Mouse (Mus musculus): ENCODE measurements at regions not wholly inside any gene's neighbourhood (a gene's known extent, or its start where the extent isn't known, plus 50 kb on each side); places are given as distances from the start of the nearest gene placed in this dataset.
A peak's percentile ranks its signal among the peaks of the same experiment; 100 is the strongest.

DNA sequence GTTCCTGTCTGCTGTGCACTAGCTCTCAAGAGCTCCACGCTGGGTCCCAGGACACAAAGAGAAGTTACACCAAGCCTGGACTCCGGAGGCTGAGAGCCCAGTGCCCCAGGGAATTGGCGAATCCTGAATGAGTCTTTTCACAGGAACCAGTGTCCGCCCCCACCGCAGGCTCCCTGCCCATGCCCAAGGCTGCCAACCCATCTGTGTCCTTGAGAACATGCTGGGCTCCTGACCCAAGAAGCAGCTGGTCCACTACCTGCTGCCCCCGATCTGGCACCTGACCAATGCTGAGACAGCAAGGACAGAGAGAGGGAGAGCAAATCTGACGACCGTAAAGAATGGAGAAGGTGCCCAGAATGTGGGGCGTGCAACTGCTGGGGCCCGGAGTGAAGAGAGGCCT, 85.2 kb upstream of the Cplx2 start:
- DNase-seq (ENCODE audit: low spot score in 2 of 2), result peak in 1 of 2 experiments; percentile 29

DNA sequence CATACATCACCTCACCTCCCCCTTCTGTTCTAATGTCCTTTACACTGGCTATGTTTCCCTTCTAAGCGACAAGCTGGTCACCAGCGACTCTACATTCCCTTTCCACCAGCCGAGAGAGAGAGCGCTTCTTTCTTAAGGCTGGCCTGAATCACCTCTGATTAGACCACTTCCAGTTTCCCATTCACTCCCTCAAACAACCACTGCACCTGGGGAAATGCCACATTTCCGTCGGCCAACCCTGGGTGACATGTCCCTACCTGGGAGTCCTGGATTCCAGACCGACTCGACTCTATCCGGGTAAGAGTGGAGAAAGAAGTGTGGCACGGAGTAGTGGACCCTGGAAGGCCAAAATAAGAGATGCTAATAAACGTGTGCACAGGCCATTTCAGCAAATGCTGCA, 84.5 kb upstream of the Cplx2 start:
- no peak for DNase-seq (ENCODE audit: low spot score in 2 of 2)

DNA sequence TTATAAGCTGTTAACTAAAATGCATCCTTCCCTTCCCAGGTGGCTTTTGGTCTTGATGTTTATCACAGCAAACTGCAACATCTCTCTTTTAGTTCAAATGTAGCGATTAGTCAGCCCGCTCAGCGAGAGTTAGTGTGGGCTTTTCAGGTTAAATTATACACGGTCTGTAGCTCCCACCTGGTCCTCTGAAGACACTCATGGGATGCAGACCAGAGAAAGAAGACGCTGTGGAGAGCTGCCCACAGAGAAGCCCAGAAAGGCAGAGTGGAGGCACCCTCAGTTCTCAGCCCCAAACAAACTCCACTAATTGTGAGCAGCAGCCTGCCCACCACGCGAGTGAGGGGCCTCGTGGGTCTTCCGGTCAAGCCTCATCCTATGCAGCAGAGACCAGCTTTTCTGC, 81.1 kb upstream of the Cplx2 start:
- no peak for DNase-seq (ENCODE audit: low spot score in 2 of 2)

DNA sequence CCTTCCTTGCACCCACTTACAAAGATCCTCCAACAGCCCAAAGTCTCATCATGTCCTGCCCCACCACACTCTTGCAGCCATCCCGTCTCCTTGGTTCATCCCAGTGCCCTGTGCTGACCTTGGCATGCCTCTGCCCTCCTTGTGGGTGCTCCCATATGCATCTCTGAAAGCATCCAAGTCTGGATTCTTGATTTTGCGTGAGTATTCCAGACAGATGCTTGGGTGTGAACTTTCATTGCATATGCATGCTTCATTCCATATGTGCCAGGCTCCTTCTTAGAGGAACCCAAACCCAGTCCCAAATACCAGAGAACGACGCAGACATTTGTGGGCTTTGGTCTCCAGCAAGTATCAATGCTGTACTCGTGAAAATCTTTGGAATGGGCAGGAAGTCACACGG, 78.8 kb upstream of the Cplx2 start:
- DNase-seq (ENCODE audit: low spot score in 2 of 2), result no peak

DNA sequence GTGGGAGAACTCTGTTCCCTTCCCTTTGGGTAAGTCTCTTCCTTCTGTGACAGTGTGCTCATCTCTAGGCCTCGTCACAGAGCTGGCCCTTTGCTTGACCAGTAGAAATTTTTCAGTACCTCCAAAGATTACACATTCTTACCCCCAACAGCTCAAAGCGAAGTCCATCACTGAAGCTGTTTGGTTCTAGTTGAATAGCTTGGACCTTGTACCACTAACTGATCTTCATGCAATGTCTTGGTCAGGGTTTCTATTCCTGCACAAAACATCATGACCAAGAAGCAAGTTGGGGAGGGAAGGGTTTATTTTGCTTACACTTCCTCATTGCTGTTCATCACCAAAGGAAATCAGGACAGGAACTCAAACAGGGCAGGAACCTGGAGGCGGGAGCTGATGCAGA, 78.1 kb upstream of the Cplx2 start:
- no peak for DNase-seq (ENCODE audit: low spot score in 2 of 2)

DNA sequence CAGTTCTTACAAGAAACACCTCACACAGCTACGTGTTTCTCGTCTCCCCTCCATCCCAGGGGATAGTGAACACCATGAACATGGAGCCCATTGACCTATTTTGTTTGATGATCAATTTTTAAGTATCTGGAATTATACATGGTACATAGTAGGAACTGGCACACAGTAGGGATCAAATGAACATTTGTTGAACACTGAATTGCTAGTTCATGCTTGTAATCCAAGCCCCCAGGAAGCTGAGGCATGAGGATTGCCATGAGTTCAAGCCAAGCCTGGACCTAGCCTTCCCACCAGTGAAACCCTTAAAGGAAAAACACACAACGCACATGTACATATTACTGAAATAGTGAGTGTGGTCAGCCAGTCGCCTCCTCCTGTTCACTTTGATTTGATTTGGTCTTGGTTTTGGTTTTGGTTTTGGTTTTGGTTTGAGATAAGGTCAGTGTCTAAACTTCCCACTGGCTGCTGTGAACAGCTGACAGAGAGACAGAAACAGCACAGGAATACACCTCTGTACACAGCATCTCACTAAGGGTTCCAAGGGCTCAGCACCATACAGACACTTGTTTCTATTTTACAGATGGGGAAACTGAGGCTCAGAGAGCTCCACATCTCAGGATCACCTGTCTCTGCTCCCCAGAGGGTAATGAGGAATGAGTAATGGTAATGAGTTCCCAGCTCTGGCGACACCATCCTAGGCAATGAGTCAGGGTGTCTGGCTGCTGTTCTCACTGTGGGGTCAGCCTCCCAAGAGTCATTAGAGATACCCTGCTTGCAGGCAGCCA, 75.5 kb upstream of the Cplx2 start:
- DNase-seq (ENCODE audit: low spot score in 2 of 2), result no peak

DNA sequence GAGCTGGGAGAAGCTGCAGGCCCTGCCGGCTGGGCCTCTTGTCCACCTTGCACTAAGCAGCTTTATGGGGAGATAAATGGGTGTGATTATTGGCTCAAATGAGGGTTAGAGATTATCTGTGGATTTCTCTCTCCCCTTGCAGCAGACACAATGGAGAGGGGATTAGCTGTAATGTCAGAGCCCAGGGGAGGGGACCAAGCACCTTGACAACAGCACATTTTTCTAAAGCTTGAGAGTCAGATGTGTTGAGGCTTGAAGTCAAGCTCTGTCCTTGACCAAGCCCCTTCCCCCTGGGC, 74.9 kb upstream of the Cplx2 start:
- DNase-seq (ENCODE audit: low spot score in 2 of 2), result no peak

DNA sequence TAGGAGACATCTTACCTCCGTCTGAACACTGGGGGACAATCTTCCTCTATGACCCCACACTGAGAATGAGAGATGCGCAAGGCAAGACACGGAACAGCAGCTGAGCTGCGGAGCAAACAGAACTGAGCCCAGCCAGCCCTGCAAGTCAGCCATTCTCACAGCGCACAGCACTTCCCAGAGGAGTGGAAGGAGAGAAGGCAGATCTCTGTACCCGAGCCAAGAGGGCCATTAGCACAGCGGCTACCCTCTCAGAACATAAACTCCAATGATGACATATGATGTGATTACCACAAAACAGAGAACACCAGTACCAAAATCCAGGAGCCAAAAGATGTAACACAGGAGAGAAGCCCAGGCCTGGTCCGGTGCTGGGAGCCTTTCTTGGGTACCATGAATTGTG, 72.3 kb upstream of the Cplx2 start:
- no peak for DNase-seq (ENCODE audit: low spot score in 2 of 2)

DNA sequence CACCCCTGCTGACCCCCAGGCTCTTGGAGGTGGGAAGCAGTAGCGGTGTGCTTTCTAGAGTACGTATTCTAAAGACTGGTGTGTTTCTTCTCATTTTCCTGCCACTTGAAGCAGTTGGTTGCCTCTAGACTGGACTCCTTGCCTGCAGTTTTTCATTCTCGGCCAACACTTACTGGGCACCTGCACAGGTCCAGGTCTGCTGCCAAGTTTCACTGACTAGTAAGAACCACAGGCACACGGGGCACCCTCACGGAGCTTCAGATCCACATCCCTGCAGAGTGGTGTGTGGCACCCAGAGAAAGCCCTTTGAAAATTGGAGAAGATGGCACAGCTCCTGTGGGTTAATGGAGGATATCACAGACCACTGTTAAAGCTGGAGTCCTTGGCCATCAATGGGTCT, 71.9 kb upstream of the Cplx2 start:
- no peak for DNase-seq (ENCODE audit: low spot score in 2 of 2)

DNA sequence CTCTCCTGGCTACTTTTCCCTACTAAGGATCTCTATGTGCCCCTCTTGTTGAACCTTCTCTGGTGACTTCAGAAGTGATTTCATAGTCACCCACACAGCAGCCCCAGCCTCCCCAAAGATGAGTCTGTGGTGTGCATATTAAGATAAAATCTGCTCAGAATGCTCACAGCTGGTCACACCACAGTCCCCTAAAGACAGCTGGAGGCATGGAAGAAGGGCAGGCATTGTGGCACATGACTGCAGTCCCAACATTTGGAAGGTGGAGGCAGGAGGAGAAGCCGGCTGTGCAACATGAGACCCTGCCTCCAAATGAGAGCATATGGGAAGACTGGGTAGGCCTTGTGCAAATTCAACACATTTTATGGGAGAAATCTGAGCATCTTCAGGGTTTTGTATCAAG, 70.0 kb upstream of the Cplx2 start:
- DNase-seq (ENCODE audit: low spot score in 2 of 2), result no peak

DNA sequence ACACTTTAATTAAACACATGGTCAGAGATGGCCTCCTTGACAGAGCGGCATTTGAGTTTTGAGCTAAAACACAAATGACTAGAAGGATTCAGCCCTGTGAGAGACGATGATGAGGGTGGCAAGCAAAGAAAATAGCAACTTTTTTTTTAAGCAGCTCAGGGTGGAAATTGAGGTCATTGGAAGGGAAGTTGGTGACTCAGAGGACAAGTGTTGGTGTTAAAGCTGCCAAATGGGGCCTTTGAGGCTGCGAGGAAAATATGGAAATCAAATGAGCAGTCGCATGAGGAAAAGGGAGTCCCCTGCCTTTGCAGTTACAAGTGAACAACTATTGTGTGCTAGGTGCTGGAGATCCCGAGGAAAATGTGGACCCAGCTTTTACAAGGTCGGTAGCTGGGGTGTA, 69.5 kb upstream of the Cplx2 start:
- DNase-seq (ENCODE audit: low spot score in 2 of 2), result no peak

DNA sequence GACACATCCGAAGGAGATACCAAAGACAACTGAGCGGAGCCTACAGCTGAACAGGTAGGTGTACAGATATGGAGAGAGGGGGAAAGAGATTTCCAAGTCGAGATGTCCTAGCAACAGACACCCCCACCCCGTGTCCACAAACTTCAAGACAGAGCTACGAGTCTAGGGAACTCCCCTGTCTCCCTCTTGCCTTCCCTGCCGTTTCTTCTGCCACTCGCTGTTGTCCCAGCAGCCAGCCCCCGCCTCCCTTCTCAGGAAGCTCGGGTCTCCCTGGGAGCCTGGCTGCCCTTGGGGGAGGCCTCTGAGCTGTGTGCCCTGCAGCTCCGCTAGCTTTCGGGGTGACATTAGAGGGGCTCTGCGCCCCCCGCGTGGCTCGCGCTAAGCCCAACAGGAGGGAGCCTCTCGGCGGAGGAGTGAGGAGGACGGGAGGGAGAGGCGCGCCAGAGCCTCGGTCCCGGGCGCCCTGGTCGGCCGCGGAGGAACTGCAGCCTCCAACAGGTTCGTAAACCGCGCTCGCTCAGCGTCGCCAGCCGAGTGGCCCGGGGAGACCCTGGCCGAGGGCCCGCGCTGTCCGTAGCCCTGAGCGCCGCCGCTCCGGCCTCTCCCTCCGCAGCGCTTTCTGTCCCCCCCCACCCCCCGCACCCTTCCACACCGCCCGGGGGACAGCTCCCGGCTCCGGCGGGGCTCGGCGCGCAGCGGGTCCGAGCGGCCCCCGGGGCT, 68.6 kb upstream of the Cplx2 start:
- peak in 1 of 2 experiments; percentile 29 for DNase-seq (ENCODE audit: low spot score in 2 of 2)

DNA sequence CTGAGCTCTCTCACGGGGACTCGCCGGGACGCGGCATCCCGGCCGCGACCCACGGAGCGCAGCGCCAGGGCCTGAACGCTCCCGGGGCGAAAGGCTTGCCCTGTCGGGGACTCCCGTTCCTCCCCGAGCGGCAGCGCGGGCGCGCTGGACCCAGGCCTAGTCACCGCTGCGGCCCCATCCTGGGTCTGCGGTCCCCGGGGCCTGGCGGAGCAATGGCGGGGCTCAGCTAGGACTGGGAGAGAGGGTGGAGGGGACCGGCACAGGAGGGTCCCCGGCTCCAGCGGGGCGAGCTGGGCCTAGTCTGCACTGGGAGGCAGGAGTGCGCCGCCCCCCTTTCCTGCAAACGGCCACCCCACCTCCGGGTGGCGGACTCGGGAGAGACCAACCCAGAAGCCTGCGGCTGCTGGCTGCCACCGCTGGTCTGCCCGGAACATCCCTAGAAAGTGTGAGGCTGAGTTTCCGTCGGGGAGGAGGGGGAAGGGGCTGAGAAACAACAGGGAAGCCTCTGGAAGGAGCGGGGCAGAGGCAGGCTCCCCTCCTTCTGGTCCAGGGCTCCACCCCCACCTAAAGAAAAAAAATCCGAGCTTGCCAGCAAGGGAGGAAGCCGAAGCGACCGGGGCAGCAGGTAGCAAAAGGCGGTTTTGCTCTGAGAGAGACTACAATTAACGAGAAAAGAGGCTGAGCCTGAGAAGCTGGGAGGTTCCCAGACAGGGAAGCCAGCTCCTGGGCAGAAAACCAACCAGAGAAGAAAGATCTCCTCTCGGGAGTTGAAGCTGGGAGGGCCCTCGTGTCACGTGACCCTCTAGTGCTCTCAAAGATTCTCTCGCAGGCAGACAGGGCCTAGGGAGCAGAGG, 67.9 kb upstream of the Cplx2 start:
- DNase-seq (ENCODE audit: low spot score in 2 of 2), result peak; percentile 76

DNA sequence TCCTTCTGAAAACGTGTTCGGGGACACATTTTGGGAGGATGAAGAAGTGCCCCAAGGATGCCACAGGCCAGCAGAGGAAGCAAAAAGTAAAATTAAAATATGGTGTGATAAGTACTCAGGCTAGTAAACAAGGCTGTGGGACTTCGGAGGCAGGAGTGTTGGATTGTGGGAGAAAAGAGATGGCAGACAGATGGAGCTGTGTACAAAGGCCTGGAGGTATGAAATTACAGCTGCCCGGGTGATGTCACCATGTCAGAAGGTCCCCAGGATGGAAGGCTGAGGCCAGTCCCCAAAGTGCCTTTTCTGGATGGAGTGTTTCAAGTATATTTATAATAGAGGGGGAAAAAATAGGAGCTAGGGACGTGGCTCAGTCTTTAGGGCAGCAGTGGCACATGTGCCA, 66.9 kb upstream of the Cplx2 start:
- no peak for DNase-seq (ENCODE audit: low spot score in 2 of 2)

DNA sequence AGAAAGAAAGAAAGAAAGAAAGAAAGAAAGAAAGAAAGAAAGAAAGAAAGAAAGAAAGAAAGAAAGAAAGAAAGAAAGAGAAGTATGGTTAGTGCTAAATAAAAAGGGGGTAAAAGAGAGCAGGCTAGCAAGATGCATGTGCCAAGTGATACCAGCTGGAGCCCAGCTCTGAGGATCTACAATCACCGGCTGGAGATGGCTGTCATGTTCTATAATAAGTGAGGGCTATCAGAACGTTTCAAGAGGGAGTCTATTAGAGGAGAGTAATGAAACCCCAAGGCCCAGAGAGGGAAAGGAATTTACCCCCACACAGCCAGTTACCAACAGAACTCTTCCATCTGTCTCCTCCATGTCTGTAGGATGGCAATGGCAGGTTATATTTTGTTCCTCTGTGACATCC, 62.6 kb upstream of the Cplx2 start:
- no peak for DNase-seq (ENCODE audit: low spot score in 2 of 2)

DNA sequence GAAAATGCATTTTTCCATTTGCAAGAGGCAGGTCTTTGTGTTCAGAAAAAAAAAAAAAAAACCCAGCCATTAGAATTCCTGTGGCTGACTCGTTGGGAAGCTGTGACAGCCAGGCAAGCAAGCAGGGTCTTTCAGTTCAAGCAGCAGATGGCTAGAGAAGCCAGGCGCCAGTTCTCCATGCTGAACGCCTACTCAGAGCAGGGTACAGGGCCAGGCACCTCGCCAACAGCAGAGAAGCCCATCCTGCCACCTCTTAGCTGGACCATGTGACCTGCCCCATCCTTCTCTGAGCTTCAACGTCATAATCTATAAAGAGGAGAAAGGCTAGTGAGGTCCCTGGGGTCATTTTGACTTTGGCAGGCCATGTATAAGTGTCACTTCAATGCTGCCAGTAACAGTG, 61.8 kb upstream of the Cplx2 start:
- DNase-seq (ENCODE audit: low spot score in 2 of 2), result no peak

DNA sequence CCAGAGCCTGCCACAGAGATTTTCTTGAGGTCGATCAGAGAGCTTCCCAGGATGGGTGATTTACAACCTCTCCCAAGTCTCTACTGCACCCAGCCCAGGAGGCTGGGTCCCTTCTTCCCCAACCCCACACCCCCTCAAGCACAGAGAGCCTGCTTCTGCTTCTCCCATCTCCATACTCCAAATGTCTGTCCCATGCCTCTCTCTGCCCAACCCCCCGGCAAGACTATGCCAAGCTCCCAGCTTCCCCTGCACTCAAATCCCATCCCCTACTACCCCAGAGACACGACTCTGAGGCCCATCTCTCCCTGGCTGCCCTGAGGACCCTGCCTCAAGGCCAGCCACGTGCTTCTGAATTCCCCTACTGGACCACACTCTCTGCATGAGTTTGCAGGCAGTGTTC, 61.0 kb upstream of the Cplx2 start:
- no peak for DNase-seq (ENCODE audit: low spot score in 2 of 2)

DNA sequence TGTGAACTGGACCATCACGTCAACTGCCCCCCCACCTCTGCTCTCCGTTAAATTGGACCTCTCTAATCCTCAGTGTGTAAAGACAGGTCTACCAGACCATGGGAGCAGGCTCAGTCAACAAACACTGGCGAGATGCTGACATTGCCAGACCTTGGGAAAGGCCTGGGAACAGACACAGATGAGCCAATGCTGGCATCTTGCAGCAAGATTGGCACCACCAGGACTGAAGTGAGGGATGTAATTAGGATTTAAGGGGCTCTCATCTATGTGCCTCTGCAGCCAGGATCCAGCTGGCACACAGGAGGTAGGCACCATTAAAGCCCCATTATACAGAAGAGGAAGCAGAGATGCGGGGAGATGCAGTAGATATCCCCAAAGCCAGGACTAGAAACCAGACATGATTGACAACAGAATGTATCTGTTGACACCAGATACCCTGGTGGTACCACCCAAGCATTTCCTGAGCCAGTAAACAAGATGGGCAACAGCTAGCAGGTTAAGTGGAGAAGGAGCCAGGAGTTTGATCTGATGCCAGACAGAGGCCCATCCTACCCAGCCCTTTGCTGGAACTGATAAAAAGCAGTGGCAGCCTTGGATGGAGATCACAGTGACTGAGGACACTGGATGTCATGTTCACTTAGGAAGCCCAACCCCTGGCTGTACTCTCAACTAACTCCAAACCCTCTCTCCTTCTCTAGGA, 59.7 kb upstream of the Cplx2 start:
- DNase-seq (ENCODE audit: low spot score in 2 of 2), result no peak

DNA sequence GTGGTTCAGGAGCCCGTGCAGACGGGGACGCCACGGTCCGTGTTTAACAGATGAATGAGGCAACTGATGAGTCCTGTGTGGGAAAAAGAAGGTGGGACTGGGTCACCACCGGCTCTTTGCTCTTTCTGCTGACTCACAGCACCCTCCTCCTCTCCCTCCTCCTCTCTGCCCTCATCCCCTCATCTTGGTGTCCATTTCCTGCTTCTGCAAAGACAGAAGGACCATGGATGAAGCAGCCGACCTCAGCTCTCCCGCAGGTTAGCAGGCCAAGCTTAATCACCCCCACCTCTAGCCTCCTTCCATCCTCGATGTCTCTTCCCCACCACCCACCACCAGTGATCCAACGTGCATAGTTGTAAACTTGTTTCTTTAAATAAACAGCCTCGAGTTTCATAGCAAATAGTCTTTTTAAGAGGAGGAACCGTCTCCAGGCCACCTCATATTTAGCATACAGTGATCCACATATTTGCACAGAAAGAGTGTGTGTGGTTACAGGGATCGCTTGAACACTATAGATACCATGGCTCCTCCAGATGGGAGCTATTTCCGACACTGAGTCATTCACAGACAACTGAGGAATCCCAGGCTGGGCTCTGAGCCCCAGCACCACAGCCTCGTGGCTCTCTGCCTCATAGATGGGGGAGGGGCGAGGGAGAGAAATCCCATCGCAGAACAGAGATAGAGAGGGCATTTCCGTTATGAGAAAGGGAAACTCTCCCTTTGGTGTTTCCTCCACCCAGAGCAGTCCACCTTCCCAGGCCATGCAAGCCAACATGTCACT, 58.6 kb upstream of the Cplx2 start:
- DNase-seq (ENCODE audit: low spot score in 2 of 2), result peak; percentile 42 to 71

DNA sequence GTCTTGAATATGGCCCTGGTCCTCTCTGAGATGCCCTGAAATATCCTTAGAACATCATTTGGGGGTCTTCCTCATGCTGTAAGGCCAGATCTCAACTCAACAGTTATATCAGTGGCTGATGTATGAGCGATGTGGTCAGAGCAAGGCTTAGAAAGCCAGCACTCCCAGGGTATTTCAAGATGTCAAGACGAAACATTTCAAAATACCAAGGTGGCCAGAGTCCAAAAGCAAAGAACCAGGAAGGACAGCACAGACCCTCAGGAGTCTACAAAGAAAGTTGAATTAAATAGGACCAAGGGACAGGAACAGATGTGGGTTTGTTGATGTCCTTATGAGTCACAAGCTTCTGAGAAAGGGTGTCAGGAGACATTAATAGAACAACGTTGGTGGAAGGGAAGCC, 55.8 kb upstream of the Cplx2 start:
- DNase-seq (ENCODE audit: low spot score in 2 of 2), result no peak

DNA sequence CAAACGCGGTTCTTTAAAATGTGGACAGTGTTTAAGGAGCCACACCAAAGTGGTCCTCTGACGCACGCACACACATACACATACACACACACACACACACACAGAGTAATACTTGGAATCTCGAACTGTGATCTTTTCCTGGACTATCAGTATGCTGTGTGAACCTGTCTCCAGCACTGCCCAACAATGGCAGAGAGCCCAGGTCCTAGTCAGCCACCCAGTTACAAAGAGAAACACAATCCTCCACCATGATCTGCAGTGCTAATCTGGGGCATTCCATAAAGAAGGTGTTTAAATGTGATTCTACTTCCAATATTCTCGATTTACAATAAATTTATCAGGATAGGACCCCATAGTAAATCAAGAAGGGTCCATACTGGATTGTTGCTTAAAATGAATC, 54.2 kb upstream of the Cplx2 start:
- DNase-seq (ENCODE audit: low spot score in 2 of 2), result no peak

Data from urinary bladder, postnatal 4 days (tissue).